9 mouse cellular contexts compared by ENCODE assay signal in the genomic region with DNA sequence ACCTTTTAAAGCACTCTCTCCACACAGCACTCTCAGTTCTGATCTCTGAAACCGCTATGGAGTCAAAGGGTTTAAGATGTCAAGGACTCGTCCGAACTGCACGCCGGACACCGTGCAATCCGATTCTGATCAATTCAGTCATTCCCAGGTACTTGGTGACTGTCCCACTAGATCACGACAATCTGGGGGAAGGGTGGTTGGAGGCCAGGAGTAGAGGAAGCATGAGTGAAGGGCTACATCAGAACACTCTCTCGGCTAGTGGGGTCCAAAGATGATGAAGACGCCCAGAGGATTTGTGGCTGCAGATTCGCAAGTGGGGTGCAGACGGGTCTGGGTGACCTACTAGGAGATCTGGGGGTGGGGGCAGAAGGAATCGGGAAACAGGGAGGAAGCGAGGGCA. TPM values are rescaled to one million over a fixed set of nuclear protein-coding genes. Genes with fewer than 3 reads are reported as not detected.
DNase-seq lines count a peak whose midpoint lies in the region; ATAC-seq and TF ChIP-seq lines count a peak whose summit lies in the region.
"Had no signal": no experiment of that assay in that cellular context is flagged by ENCODE, and none has a peak within 500 bp of the region (broad histone marks: within the 10 kb centered on the region; RNA-seq: fewer than 3 reads in every experiment).

No protein-coding gene starts in this region.

- no peaks in the 10 kb centered on the region for H3K36me3 ChIP-seq in forebrain, embryonic 10.5 days (replicated peaks)
- H3K36me3 ChIP-seq in limb, embryonic 11.5 days (ENCODE audit: control insufficient read depth, insufficient read depth, low read length), result no peaks in the 10 kb centered on the region
- H3K36me3 ChIP-seq in small intestine, adult 2 months (ENCODE audit: control insufficient read depth, insufficient read depth, low read length), result no peaks in the 10 kb centered on the region
- H3K36me3 ChIP-seq: G1E had no signal

- ATAC-seq in limb, embryonic 11.5 days (ENCODE audit: insufficient number of reproducible peaks, low FRiP score, low TSS enrichment, low read depth), result no peak

- peak overlapping the region; percentile 71 for H3K4me3 ChIP-seq in forebrain, embryonic 10.5 days
- peak overlapping the region; percentile 62 for H3K4me3 ChIP-seq in limb, embryonic 11.5 days (ENCODE audit: low read depth, low read length)
- peak overlapping the region; percentile 75 for H3K4me3 ChIP-seq in small intestine, adult 2 months (ENCODE audit: low read depth, low read length)

- intact Hi-C loops in heart, postnatal 14 days (cut with DNase I), result loop anchor here (5.0 to 10.0 kb wide), 4 partner anchors 74 to 796 kb away; no protein-coding TSS in a partner anchor

- 10% methylated on average over 14 of the region's 14 CpGs for WGBS in forebrain, embryonic 10.5 days
- 9% methylated on average over 13 of the region's 14 CpGs for WGBS in limb, embryonic 11.5 days
- WGBS in small intestine, adult 2 months, result 7% methylated on average over 14 of the region's 14 CpGs

- H3K4me2 ChIP-seq in limb, embryonic 11.5 days (ENCODE audit: low read depth, severe bottlenecking), result peak overlapping the region; percentile 95

- DNase-seq in heart, adult 8-10 months (ENCODE audit: low spot score), result peak; percentile 9
- no peak for DNase-seq in heart, postnatal 14 days
- peak; percentile 34 for DNase-seq in A20 (ENCODE audit: low read depth, low spot score)
- no peak for DNase-seq in forebrain, embryonic 10.5 days (ENCODE audit: extremely low spot score, low spot score)
- no peak for DNase-seq in limb, embryonic 11.5 days (ENCODE audit: low spot score)
- no peak for DNase-seq in cerebellum, adult 9-11 months
- no peak for DNase-seq in layer of hippocampus, postnatal 25 days (ENCODE audit: extremely low spot score in 1 of 2, low spot score in 1 of 2)

- peak overlapping the region; percentile 82 for H3K9ac ChIP-seq in limb, embryonic 11.5 days (ENCODE audit: low read length)

- peaks cover 29% of the 10 kb centered on the region for H3K4me1 ChIP-seq in forebrain, embryonic 10.5 days
- H3K4me1 ChIP-seq in limb, embryonic 11.5 days (ENCODE audit: control insufficient read depth, insufficient read depth, low read length), result 0 out of 2 replicates have a peak, but pooled peaks cover 3% of the 10 kb centered on the region
- H3K4me1 ChIP-seq in small intestine, adult 2 months (ENCODE audit: control insufficient read depth, insufficient read depth, insufficient read length, low read length), result no peaks in the 10 kb centered on the region; the same call in 1 of the 2 replicates

- H3K27me3 ChIP-seq in forebrain, embryonic 10.5 days (ENCODE audit: poor library complexity, severe bottlenecking), result peaks cover 47% of the 10 kb centered on the region
- no peaks in the 10 kb centered on the region for H3K27me3 ChIP-seq in limb, embryonic 11.5 days (ENCODE audit: control insufficient read depth, insufficient read depth, low read length)
- H3K27me3 ChIP-seq in small intestine, adult 2 months (ENCODE audit: control insufficient read depth, insufficient read depth, low read length), result no peaks in the 10 kb centered on the region

- H3K9me3 ChIP-seq in forebrain, embryonic 10.5 days, result no peaks in the 10 kb centered on the region
- no peaks in the 10 kb centered on the region for H3K9me3 ChIP-seq in limb, embryonic 11.5 days (ENCODE audit: control insufficient read depth, low read length)

- H3K27ac ChIP-seq in forebrain, embryonic 10.5 days, result peak overlapping the region; percentile 85; the same call in 1 of the 2 replicates
- no peak overlapping the region for H3K27ac ChIP-seq in limb, embryonic 11.5 days (replicated peaks; ENCODE audit: low read depth, low read length)
- H3K27ac ChIP-seq in small intestine, adult 2 months (ENCODE audit: insufficient read depth, low read depth, low read length), result peak overlapping the region; percentile 62; the same call in 1 of the 2 replicates

- TF ChIP-seq POLR2A in small intestine, adult 2 months (IDR thresholded peaks at IDR 0.05; ENCODE audit: low read depth, low read length), result no peak

- TF ChIP-seq CTCF in small intestine, adult 2 months (IDR thresholded peaks at IDR 0.05; ENCODE audit: extremely low read depth, insufficient read length, insufficient replicate concordance, low read depth, low read length), result no peak

RNA-seq across cellular contexts. Expression of a gene that starts 1.5 kb away (rescaled TPM):
- 10 to 100 TPM; 13.4 to 20.0 (median 18.0) TPM for total RNA-seq in heart, adult 8-10 months (2022)
- 10 to 100 TPM; 29.7 to 29.8 TPM for total RNA-seq in heart, postnatal 14 days (2021)
- polyA plus RNA-seq in forebrain, embryonic 10.5 days (2016; fragmentation: Nextera tagmentation; extraction: Ambion mirVana), result 2.1 and 3.1 TPM in 2 replicates
- 22.8 and 24.7 TPM in 2 replicates for polyA plus RNA-seq in limb, embryonic 11.5 days (2014; fragmentation: Nextera tagmentation; extraction: Ambion mirVana)
- 10.7 and 25.5 TPM in 2 replicates for polyA plus RNA-seq in small intestine, adult 2 months (2012; rRNA removed)
- 100 to 1,000 TPM; 115 to 119 TPM for total RNA-seq in layer of hippocampus, postnatal 25 days (2021)

Comparison
In these comparisons a context has a peak if more than half of its experiments do, and no peak if none do; other contexts are left out.
1. DNase-seq: peak in heart, adult 8-10 months (single experiment) and A20 (single experiment); none in heart, postnatal 14 days (0 of 2), forebrain, embryonic 10.5 days (single experiment), limb, embryonic 11.5 days (single experiment), cerebellum, adult 9-11 months (single experiment) and layer of hippocampus, postnatal 25 days (0 of 2).
2. Peak in every context shown above with its lines, with median percentiles within 50 percentile points of each other: H3K4me3 ChIP-seq.